Mouse (Mus musculus) lung, embryonic 14.5 days (tissue): ENCODE data around the gene Atxn2. TPM values are rescaled to one million over a fixed set of nuclear protein-coding genes. Genes with fewer than 3 reads are reported as not detected.

Experiments
- ATAC-seq: fragments of 200-750 bp; cut with Nextera tagmentation; 2 replicates; pipeline ENCODE4 v1.8.0; 2017; ENCODE audit warnings: mild to moderate bottlenecking, moderate TSS enrichment, moderate library complexity; ENCODE audit not compliant: insufficient read depth
- DNase-seq: peaks from one replicate; pipeline ENCODE4 v3.0.0-alpha.2; 2015
- H3K27ac ChIP-seq: fragments of 300-500 bp; sonication (generic); 2 replicates; pipeline ENCODE4 v1.5.1; 2014; ENCODE audit warnings: low read depth, mild to moderate bottlenecking, moderate library complexity
- H3K27me3 ChIP-seq: fragments of 300-500 bp; sonication (generic); 2 replicates; pipeline ENCODE4 v1.6.1; 2014; ENCODE audit warnings: low read length, control low read depth; ENCODE audit not compliant: insufficient read depth
- H3K36me3 ChIP-seq: fragments of 300-500 bp; sonication (generic); 2 replicates; pipeline ENCODE4 v1.6.1; 2014; ENCODE audit warnings: control low read depth; ENCODE audit not compliant: insufficient read depth
- H3K4me1 ChIP-seq: fragments of 300-500 bp; sonication (generic); 2 replicates; pipeline ENCODE4 v1.6.1; 2014; ENCODE audit warnings: antibody characterized with exemption, control low read depth; ENCODE audit not compliant: insufficient read depth
- H3K4me2 ChIP-seq: fragments of 300-500 bp; sonication (generic); 2 replicates; pipeline ENCODE4 v1.6.1; 2014; ENCODE audit warnings: mild to moderate bottlenecking
- H3K4me3 ChIP-seq: fragments of 300-500 bp; sonication (generic); 2 replicates; pipeline ENCODE4 v1.5.1; 2014; ENCODE audit warnings: low read depth, low read length
- H3K9ac ChIP-seq: fragments of 300-500 bp; sonication (generic); 2 replicates; pipeline ENCODE4 v1.6.1; 2014
- H3K9me3 ChIP-seq: fragments of 300-500 bp; sonication (generic); 2 replicates; pipeline ENCODE4 v1.6.1; 2016; ENCODE audit warnings: low read depth, low read length, control low read depth
- CTCF ChIP-seq: IDR thresholded peaks from 2 replicates; pipeline ENCODE4 v1.5.1; 2016; ENCODE audit warnings: antibody characterized with exemption, low read depth
- WGBS: fragments of 180-500 bp; shearing (Covaris S2); extraction: QIAGEN DNeasy Blood & Tissue Kit; methylation state at CpG from one replicate; pipeline ENCODE4 v1.1.7; 2014; 5-methylcytosine and 5-hydroxymethylcytosine counted together
- polyA plus RNA-seq: library from polyadenylated mRNA; unstranded; fragments of >200 nt; fragmentation: Nextera tagmentation; extraction: Ambion mirVana; gene quantifications from 2 replicates; pipeline ENCODE4 v1.2.1, GENCODE M21; 2014

The Atxn2 gene
- polyA plus RNA-seq, 1 experiment from 2014 or later: 83.9 TPM

- Histone ChIP-seq H3K4me3 (peak overlapping the region; percentile 97), H3K4me2 (peak overlapping the region; percentile 68), H3K9me3 (no peaks in the 10 kb centered on the region), H3K9ac (peak overlapping the region; percentile 96), H3K27me3 (no peaks in the 10 kb centered on the region), H3K4me1 (peaks cover 10% of the 10 kb centered on the region), H3K36me3 (no peaks in the 10 kb centered on the region), H3K27ac (peak overlapping the region; percentile 94)
- ATAC-seq (no peak; the same call in 1 of the 2 replicates), DNase-seq (peak; percentile 70)
- TF ChIP-seq CTCF: no peak
- 0% methylated on average over 12 of the region's 12 CpGs for WGBS
Observed at GRCm38 (mm10) chr5:121710851-121711173, 325 bp upstream of the Atxn2 start.

- Histone ChIP-seq H3K36me3 (no peaks in the 10 kb centered on the region), H3K4me1 (peaks cover 10% of the 10 kb centered on the region), H3K27me3 (no peaks in the 10 kb centered on the region), H3K9ac (peak overlapping the region; percentile 96), H3K27ac (peak overlapping the region; percentile 94), H3K9me3 (no peaks in the 10 kb centered on the region), H3K4me3 (peak overlapping the region; percentile 97), H3K4me2 (peak overlapping the region; percentile 68)
- ATAC-seq: no peak; the same call in 1 of the 2 replicates
- 0% methylated on average over 32 of the region's 57 CpGs for WGBS
- TF ChIP-seq CTCF: no peak
- DNase-seq: no peak
Observed at GRCm38 (mm10) chr5:121711928-121712231, 743 bp downstream of the Atxn2 start.

- WGBS: under 1% methylated on average over 55 of the region's 66 CpGs
- TF ChIP-seq CTCF: no peak
- H3K4me1 ChIP-seq: peaks cover 10% of the 10 kb centered on the region
Observed at GRCm38 (mm10) chr5:121712232-121712933, 1.2 kb downstream of the Atxn2 start.

GRCm38 (mm10) chr5:121712934-121713538, 1.9 kb downstream of the Atxn2 start:
- TF ChIP-seq CTCF: no peak
- H3K27me3 ChIP-seq: no peaks in the 10 kb centered on the region
- WGBS: under 1% methylated on average over 32 of the region's 32 CpGs
- H3K27ac ChIP-seq: peak overlapping the region; percentile 94
- peak overlapping the region; percentile 68 for H3K4me2 ChIP-seq
- ATAC-seq (0 out of 2 replicates have a peak, but pooled peaks have one; percentile 21), DNase-seq (peak; percentile 74)
- peaks cover 8% of the 10 kb centered on the region; the same call in 1 of the 2 replicates for H3K36me3 ChIP-seq
- peaks cover 10% of the 10 kb centered on the region for H3K4me1 ChIP-seq
- peak overlapping the region; percentile 96 for H3K9ac ChIP-seq
- H3K4me3 ChIP-seq: peak overlapping the region; percentile 97
- no peaks in the 10 kb centered on the region for H3K9me3 ChIP-seq

More at GRCm38 (mm10) chr5:121712232-121712933, 1.2 kb downstream of the Atxn2 start:
- H3K36me3 ChIP-seq: peaks cover 5% of the 10 kb centered on the region; the same call in 1 of the 2 replicates
- peak overlapping the region; percentile 94 for H3K27ac ChIP-seq
- peak overlapping the region; percentile 97 for H3K4me3 ChIP-seq
- peak overlapping the region; percentile 68 for H3K4me2 ChIP-seq
- peak overlapping the region; percentile 96 for H3K9ac ChIP-seq
- ATAC-seq: peak; percentile 45
- no peaks in the 10 kb centered on the region for H3K9me3 ChIP-seq
- no peaks in the 10 kb centered on the region for H3K27me3 ChIP-seq
- DNase-seq: peak; percentile 66

GRCm38 (mm10) chr5:121714331-121714730, 3.2 kb downstream of the Atxn2 start:
- peaks cover 8% of the 10 kb centered on the region; the same call in 1 of the 2 replicates for H3K36me3 ChIP-seq
- no peak overlapping the region for H3K9ac ChIP-seq
- H3K27me3 ChIP-seq: no peaks in the 10 kb centered on the region
- H3K4me2 ChIP-seq: peak overlapping the region; percentile 68
- TF ChIP-seq CTCF: no peak
- no peaks in the 10 kb centered on the region for H3K9me3 ChIP-seq
- no peak overlapping the region for H3K27ac ChIP-seq
- 58% methylated on average over 1 of the region's 1 CpGs for WGBS
- no peak for DNase-seq
- peak overlapping the region; percentile 97; the same call in 1 of the 2 replicates for H3K4me3 ChIP-seq
- ATAC-seq: no peak
- peaks cover 10% of the 10 kb centered on the region for H3K4me1 ChIP-seq

- WGBS: 67% methylated on average over 6 of the region's 6 CpGs
- H3K9ac ChIP-seq: no peak overlapping the region
- H3K9me3 ChIP-seq: no peaks in the 10 kb centered on the region
- no peak for TF ChIP-seq CTCF
- peaks cover 8% of the 10 kb centered on the region; the same call in 1 of the 2 replicates for H3K36me3 ChIP-seq
- H3K27ac ChIP-seq: no peak overlapping the region
- H3K4me1 ChIP-seq: peaks cover 10% of the 10 kb centered on the region
- no peak for ATAC-seq
- no peak overlapping the region for H3K4me2 ChIP-seq
- H3K27me3 ChIP-seq: no peaks in the 10 kb centered on the region
- H3K4me3 ChIP-seq: no peak overlapping the region
- DNase-seq: no peak
Observed at GRCm38 (mm10) chr5:121714928-121715327, 3.8 kb downstream of the Atxn2 start.

- H3K27me3 ChIP-seq: no peaks in the 10 kb centered on the region
Observed at GRCm38 (mm10) chr5:121718462-121718861, 7.3 kb downstream of the Atxn2 start.

More at GRCm38 (mm10) chr5:121718462-121718861, 7.3 kb downstream of the Atxn2 start:
- no peak overlapping the region for H3K9ac ChIP-seq
- TF ChIP-seq CTCF: no peak
- DNase-seq (no peak), ATAC-seq (no peak)
- H3K27ac ChIP-seq: no peak overlapping the region
- peaks cover 8% of the 10 kb centered on the region; the same call in 1 of the 2 replicates for H3K36me3 ChIP-seq
- H3K9me3 ChIP-seq: no peaks in the 10 kb centered on the region
- peaks cover 10% of the 10 kb centered on the region for H3K4me1 ChIP-seq
- WGBS: 68% methylated on average over 5 of the region's 5 CpGs
- no peak overlapping the region for H3K4me3 ChIP-seq
- no peak overlapping the region for H3K4me2 ChIP-seq
